Mouse (Mus musculus) embryonic facial prominence, embryonic 15.5 days (tissue): ENCODE results near the gene Capn13. TPM values are rescaled to one million over a fixed set of nuclear protein-coding genes. Genes with fewer than 3 reads are reported as not detected.
"Not testable (repeated sequence)": the region's sequence is repeated elsewhere in the genome, so short reads cannot be mapped to it uniquely, and the experiment has no call there.

ENCODE experiments used
- ATAC-seq: fragments of 200-750 bp; cut with Nextera tagmentation; 2 replicates; pipeline ENCODE4 v1.8.0; 2017; ENCODE audit warnings: low read depth, moderate TSS enrichment; ENCODE audit not compliant: insufficient number of reproducible peaks, low FRiP score, low TSS enrichment
- H3K27ac ChIP-seq: fragments of 300-500 bp; sonication (generic); replicated peaks from 2 replicates; pipeline ENCODE4 v1.5.1; 2015; ENCODE audit warnings: mild to moderate bottlenecking, inconsistent platforms
- H3K27me3 ChIP-seq: fragments of 300-500 bp; sonication (generic); 2 replicates; pipeline ENCODE4 v1.6.1; 2015; ENCODE audit warnings: inconsistent platforms
- H3K36me3 ChIP-seq: fragments of 300-500 bp; sonication (generic); 2 replicates; pipeline ENCODE4 v1.6.1; 2015; ENCODE audit warnings: mild to moderate bottlenecking, inconsistent platforms
- H3K4me1 ChIP-seq: fragments of 300-500 bp; sonication (generic); 2 replicates; pipeline ENCODE4 v1.6.1; 2015; ENCODE audit warnings: inconsistent platforms
- H3K4me2 ChIP-seq: fragments of 300-500 bp; sonication (generic); replicated peaks from 2 replicates; pipeline ENCODE4 v1.6.1; 2015; ENCODE audit warnings: mild to moderate bottlenecking, inconsistent platforms
- H3K4me3 ChIP-seq: fragments of 300-500 bp; sonication (generic); replicated peaks from 2 replicates; pipeline ENCODE4 v1.5.1; 2015; ENCODE audit warnings: mild to moderate bottlenecking, inconsistent platforms
- H3K9ac ChIP-seq: fragments of 300-500 bp; sonication (generic); 2 replicates; pipeline ENCODE4 v1.6.1; 2015; ENCODE audit warnings: inconsistent platforms
- H3K9me3 ChIP-seq: fragments of 300-500 bp; sonication (generic); replicated peaks from 2 replicates; pipeline ENCODE4 v1.6.1; 2016; ENCODE audit warnings: inconsistent platforms
- WGBS: fragments of 180-500 bp; shearing (Covaris S2); methylation state at CpG from one replicate; pipeline ENCODE4 v1.1.7; 2015; 5-methylcytosine and 5-hydroxymethylcytosine counted together
- polyA plus RNA-seq: library from polyadenylated mRNA; unstranded; fragments of >200 nt; fragmentation: Nextera tagmentation; extraction: Ambion mirVana; gene quantifications from 2 replicates; pipeline ENCODE4 v1.2.1, GENCODE M21; 2015

Gene Capn13
- polyA plus RNA-seq, 1 experiment from 2014 or later = 0.16 TPM

- Histone ChIP-seq H3K9ac (no peak overlapping the region), H3K4me2 (no peak overlapping the region), H3K36me3 (no peaks in the 10 kb centered on the region), H3K4me3 (no peak overlapping the region), H3K4me1 (no peaks in the 10 kb centered on the region), H3K9me3 (no peaks in the 10 kb centered on the region), H3K27me3 (peaks cover 3% of the 10 kb centered on the region; the same call in 1 of the 2 replicates), H3K27ac (no peak overlapping the region)
- WGBS = 79% methylated on average over 7 of the region's 7 CpGs
- ATAC-seq = no peak
These were observed 128.7 kb downstream of the Capn13 start for GRCm38 (mm10) chr17:73271797-73272600.

- 65% methylated on average over 15 of the region's 15 CpGs for WGBS
These were observed 129.5 kb downstream of the Capn13 start for GRCm38 (mm10) chr17:73270871-73271796.

GRCm38 (mm10) chr17:73263077-73263501, 137.6 kb downstream of the Capn13 start:
- Histone ChIP-seq H3K4me3 (no peak overlapping the region), H3K36me3 (no peaks in the 10 kb centered on the region), H3K4me2 (no peak overlapping the region), H3K4me1 (peaks cover 4% of the 10 kb centered on the region; the same call in 1 of the 2 replicates), H3K9ac (no peak overlapping the region), H3K9me3 (no peaks in the 10 kb centered on the region), H3K27me3 (no peaks in the 10 kb centered on the region), H3K27ac (no peak overlapping the region)
- WGBS = 57% methylated on average over 8 of the region's 8 CpGs
- no peak for ATAC-seq

More at GRCm38 (mm10) chr17:73270871-73271796, 129.5 kb downstream of the Capn13 start:
- Histone ChIP-seq H3K27me3 (peaks cover 3% of the 10 kb centered on the region; the same call in 1 of the 2 replicates), H3K4me1 (no peaks in the 10 kb centered on the region), H3K9me3 (no peaks in the 10 kb centered on the region), H3K36me3 (no peaks in the 10 kb centered on the region), H3K4me3 (no peak overlapping the region), H3K4me2 (no peak overlapping the region), H3K27ac (no peak overlapping the region), H3K9ac (no peak overlapping the region)
- ATAC-seq = no peak

DNA sequence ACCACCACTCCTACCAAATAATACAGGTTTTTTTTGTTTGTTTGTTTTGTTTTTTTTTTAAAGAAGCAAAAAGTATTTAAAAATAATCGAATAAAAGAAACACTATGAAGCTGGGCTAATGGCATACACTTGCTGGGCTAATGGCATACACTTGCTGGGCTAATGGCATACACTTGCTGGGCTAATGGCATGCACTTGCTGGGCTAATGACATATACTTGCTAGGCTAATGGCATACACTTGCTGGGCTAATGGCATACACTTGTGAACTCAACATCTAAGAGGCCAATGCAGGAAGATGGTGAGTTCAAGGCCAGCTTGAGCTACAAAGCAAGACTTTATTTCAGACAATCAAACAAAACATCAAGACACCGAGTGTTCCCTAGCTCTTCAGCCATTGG, 138.1 kb downstream of the Capn13 start:
- Histone ChIP-seq H3K27ac (no peak overlapping the region), H3K9me3 (no peaks in the 10 kb centered on the region), H3K9ac (no peak overlapping the region), H3K4me1 (peaks cover 4% of the 10 kb centered on the region; the same call in 1 of the 2 replicates), H3K36me3 (no peaks in the 10 kb centered on the region), H3K4me2 (no peak overlapping the region), H3K4me3 (no peak overlapping the region), H3K27me3 (no peaks in the 10 kb centered on the region)
- ATAC-seq = no peak
- WGBS = 85% methylated on average over 2 of the region's 2 CpGs

DNA sequence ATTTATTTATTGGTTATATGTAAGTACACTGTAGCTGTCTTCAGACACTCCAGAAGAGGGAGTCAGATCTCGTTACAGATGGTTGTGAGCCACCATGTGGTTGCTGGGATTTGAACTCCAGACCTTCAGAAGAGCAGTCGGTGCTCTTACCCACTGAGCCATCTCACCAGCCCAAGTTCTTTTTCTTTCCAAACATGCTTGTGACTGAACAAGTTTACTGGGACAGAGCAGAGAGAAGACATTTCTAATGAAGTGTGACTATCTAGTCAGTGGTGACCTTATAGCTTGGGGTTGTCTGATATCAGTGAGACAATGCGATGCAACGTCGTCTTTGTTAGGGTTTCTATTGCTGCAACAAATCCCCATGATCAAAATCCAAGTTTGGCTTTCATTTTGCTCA, 141.4 kb downstream of the Capn13 start:
- 93% methylated on average over 5 of the region's 5 CpGs for WGBS
- H3K4me2 ChIP-seq, H3K9me3 ChIP-seq, H3K4me3 ChIP-seq, H3K27me3 ChIP-seq, H3K36me3 ChIP-seq, H3K4me1 ChIP-seq, H3K9ac ChIP-seq, H3K27ac ChIP-seq, ATAC-seq: not testable (repeated sequence)

DNA sequence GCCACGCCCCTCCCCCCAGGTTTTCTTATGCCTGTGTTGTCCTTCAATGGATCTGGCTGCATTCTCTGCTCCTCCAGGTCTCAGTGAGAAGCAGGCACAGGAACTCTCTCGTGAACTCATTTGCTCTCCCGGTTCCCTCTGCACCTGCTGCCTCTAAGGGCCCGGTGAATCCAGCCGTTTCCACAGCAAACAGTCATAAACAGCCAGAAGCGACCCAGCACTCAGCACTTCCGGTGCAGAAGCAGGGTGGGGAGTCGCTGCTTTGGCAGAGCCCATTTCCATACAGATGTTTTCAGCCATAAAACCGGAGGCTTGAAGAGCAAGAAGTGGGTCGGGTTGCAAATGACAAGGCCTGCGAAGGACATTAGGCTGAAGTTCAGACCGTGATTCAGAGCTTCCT, 142.0 kb downstream of the Capn13 start:
- Histone ChIP-seq H3K9me3 (no peaks in the 10 kb centered on the region), H3K4me1 (peaks cover 4% of the 10 kb centered on the region; the same call in 1 of the 2 replicates), H3K27ac (no peak overlapping the region), H3K9ac (no peak overlapping the region), H3K36me3 (no peaks in the 10 kb centered on the region), H3K4me3 (no peak overlapping the region), H3K4me2 (no peak overlapping the region), H3K27me3 (no peaks in the 10 kb centered on the region)
- WGBS = 29% methylated on average over 12 of the region's 12 CpGs
- no peak for ATAC-seq
